Mouse (Mus musculus) right cerebral cortex, postnatal 14 days (tissue): Measurements from ENCODE around the gene Grk1.

Source experiments
- DNase-seq: peaks from one replicate; pipeline ENCODE4 v3.0.0; 2022

Grk1 gene

DNA sequence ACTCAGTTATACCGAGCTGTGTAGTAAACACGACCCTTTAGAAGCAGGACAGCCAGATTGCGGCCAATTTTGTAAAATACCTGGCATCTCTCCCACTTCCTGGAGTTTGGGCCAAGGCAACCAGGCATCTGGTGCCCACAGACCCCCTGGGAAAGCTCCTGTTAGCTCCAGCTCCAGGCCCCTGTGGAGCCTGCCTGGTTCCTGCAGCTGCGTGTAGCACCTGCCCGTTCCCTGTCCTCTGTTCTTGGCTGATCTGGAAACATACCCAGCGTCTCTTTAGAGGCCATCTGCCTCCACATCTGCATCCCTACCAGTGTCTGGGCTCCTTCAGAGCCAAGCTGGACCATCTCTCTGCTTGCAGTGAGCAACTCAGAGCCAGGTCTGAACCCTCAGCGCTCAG, 25.5 kb downstream of the Grk1 start:
- DNase-seq = no peak

DNA sequence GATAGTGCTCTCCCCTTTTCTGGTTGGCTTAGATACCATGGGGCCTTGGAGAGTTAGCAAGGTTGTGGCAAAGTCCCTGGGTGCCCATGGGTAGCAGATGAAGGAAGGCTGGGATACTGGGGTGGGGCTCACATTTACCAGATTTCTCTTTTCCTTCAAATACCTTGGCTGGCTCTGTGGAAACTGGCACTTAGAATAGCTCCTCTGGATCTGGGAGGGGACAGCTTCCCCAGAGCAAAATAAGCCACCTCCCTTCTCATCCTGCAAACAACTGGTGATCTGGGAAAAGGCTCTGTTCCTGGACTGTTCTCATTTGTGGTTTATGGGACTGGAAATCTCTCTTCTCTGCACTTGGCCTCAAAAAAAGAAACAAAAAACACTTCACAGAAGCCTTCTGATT, 26.0 kb downstream of the Grk1 start:
- no peak for DNase-seq

DNA sequence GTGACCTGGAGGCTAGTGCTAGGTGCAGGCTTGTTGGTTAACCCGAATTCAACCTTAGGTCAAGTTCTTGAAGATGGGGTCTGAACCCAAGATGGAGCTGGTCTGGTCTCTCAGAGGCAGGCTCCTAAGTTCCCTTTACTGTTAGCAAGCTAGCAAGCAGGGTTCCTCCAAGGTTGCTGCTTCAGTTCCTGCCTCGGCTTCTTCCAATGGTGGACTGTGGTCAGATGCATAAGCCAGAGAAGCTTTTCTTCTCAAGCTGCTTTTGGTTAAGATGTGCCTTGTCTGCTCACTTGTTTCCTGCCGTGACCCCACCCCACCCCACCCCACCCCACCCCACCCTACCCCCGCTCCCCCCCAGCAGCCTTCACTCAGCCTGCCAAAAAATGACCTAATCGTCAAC, 28.2 kb downstream of the Grk1 start:
- no peak for DNase-seq

- no peak for DNase-seq
These were observed 30.0 kb downstream of the Grk1 start, which contains the start of gene Tmem255b for GRCm38 (mm10) chr8:13434889-13435288. TSS of gene Tmem255b (plus strand) at chr8:13435189.

- no peak for DNase-seq
These were observed 31.2 kb downstream of the Grk1 start for GRCm38 (mm10) chr8:13436052-13436451.

DNA sequence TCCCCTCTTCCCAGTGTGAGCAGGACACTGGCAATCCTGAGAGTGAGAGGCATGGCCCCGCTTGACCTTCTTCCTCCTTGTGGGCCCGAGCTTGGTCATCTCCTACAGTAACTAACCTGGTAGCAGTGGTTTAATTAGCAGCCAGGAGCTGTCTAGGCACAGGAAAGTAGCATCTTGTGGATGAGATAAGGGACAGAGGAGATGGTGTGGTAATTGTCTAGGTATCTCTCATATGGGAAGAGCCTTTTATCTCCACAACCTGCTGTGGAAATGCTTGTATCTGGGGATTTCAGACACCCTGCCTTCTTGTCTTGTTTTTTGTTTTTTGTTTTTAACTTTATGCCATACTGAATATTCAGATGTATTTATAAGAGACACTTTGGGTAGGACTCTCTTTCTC, 32.6 kb downstream of the Grk1 start:
- DNase-seq = no peak

DNA sequence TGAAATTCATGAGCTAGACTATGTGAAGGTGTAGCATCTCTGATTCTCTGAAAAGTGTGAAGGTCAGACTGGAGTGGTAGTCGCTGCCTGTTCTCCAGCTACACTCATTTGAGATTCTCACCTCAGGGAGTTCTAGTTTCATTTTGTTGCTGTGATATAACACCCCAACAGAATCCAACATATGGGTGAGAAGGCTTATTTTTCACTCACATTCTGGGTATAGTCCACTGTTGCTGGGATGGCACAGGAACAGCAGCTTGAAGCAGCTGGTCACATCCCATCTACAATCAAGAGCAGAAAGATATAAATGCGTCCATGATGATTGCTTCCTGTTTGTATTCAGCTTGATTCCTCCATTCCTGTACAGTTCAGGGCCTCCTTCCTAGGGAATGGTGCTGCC, 37.3 kb downstream of the Grk1 start:
- DNase-seq = no peak

DNA sequence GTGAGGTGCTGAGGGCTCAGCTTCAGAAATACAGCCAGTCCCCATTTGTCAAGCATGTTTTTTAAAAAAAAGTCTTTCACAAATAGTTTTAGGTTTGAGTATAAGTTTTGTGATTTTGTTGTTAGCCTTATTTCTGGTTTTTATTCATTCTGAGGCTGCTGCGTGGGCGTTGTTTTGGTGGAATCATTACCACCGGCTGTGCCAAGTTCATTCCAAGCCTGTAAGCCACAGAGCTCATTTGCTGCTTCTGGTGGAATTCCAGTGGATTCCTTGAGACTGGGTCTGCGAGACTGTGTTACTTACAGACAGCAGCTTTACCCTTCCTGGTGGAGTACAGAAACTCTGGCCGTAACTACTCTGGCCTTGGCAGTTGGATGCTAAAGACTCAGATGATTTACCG, 41.6 kb downstream of the Grk1 start:
- no peak for DNase-seq

- DNase-seq = no peak
These were observed 43.3 kb downstream of the Grk1 start for GRCm38 (mm10) chr8:13448145-13448544.

DNA sequence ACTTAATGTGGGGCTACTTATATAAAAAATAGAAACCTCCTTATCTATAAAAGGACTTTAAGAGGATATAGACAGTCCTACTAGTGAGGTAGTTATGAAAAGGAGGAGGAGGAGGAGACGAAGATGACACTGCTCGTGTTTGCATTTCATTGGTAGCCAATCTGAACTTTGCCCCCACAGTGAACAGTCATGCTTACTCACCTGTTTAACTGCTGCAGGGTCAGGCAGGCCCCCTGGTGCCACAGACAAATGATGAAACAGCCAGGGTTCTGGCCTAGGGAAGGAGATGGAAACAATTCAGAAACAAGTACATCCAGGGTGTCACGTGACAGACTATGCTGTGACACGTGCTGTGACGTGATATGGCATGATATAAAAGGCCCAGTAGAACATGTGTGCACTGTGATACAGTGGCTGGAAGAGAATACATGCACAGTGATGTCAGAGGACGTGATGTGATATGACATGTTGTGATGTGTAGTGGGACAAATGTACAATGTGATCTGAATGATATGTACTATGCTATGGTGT, 46.9 kb downstream of the Grk1 start:
- no peak for DNase-seq

- DNase-seq = no peak
These were observed 49.6 kb downstream of the Grk1 start for GRCm38 (mm10) chr8:13454341-13455113.

DNA sequence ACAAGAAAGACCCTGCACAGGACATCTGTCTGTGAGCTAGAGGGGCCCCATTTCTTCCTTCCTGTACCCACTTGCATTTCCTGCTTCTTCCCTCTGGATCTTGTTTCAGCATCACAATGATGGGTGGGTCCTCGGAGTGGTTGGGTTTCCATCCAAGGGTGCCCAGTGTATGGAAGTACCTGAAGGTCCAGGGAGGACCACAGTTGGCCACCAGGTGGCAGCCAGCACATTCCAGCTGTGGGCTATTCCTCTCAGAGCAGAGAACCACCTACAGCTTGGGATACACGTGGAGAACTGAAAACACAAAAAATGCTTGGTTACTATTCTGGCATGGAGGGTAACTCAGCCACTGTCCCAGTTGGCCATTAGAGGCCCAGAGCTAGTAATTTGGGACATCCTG, 50.4 kb downstream of the Grk1 start:
- peak; percentile 63 for DNase-seq

GRCm38 (mm10) chr8:13459431-13459830, 54.5 kb downstream of the Grk1 start:
- no peak for DNase-seq

- DNase-seq = no peak
These were observed 56.3 kb downstream of the Grk1 start for GRCm38 (mm10) chr8:13461085-13461765.

- peak; percentile 90 for DNase-seq
These were observed 57.0 kb downstream of the Grk1 start for GRCm38 (mm10) chr8:13461843-13462242.

DNA sequence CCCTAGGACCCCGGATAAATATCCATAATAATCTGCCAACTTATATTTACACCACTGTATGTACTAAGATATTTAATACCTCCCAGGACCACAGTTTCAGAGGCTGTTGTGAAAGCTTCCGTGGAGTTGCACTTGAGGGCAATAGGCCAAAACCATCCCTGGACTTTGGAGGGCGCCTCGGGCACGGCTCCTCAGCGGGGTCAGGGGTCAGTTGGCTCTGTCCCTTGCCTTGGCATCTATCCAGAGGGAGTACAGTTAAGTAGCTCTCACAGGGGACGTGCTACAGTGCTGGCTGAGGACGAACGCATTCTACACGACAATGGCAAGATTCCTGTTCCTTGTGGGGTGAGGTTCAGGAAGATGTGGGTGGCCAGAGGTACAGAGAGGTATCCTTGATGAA, 57.5 kb downstream of the Grk1 start:
- no peak for DNase-seq

DNA sequence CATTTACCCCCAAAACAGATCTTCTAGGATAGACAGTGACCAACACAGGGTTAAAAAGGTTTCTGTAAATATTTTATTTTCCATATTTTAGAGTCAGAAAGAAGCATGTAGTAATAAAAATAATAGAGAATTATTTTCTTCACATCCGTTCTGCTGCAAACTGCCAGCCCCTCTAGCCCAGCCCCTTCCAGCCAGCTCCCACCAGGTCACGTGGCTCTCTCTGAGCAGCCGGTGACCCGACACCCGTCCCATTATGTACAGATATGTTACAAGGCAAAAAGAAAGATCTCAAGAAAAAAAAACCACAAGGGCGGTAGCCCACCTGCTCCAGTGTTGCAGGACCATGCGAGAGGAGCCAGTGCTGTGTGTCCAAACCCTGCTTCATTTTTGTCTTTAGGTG, 60.4 kb downstream of the Grk1 start:
- no peak for DNase-seq

DNA sequence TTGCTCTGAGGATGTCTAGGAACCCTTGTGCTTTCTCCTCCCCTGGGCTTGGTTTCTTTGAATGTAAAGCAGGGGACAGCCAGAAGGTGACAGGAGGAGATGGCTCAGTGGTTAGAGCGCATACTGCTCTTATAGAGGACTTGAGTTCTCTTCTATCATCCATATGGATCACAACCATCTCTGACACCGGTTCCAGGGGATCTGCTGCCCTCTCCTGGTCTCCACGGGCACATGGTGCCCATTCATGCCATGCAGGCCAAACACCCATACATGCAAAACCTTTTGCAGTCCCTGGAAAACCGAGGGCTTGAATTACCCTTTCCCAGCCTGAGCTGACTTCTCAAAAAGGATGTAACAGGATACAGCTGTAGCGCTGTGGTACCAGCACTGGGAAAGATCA, 62.1 kb downstream of the Grk1 start:
- peak; percentile 39 for DNase-seq

DNA sequence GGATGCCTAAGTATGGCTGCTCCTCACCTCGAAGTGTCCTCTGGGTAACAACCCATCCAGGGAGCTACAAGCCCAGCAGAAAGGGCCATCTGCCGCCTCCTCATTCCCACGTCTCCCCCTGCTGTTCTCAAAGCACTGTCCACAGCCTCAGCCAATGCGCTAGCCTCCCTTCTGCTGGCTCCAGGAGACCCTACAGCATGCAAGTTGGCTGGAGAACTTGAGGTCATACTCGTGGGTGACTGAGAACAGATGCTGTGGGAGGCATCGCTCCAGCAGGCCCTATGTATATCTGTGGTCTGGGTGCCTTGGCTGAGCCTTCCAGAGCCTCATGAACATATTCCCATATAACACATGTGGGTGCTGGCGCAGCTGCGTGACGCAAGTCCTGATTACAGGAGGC, 63.9 kb downstream of the Grk1 start:
- DNase-seq = no peak

GRCm38 (mm10) chr8:13471484-13471883, 66.6 kb downstream of the Grk1 start:
- no peak for DNase-seq
